Mouse (Mus musculus) layer of hippocampus, adult 11-12 months (tissue): ENCODE measurements around the gene Gkn3.
A peak's percentile ranks its signal among the peaks of the same experiment; 100 is the strongest.

Experiments used
- DNase-seq: peaks from one replicate; pipeline ENCODE4 v3.0.0; 2022; ENCODE audit warnings: low spot score

Gene Gkn3

GRCm38 (mm10) chr6:87388877-87389276 is at the start of gene Gkn3:
Gkn3 (minus strand) TSS chr6:87388935.
- DNase-seq, result no peak

- no peak for DNase-seq
Observed at GRCm38 (mm10) chr6:87436745-87437144, 48.0 kb upstream of the Gkn3 start.

GRCm38 (mm10) chr6:87435791-87436190 is 47.1 kb upstream of the Gkn3 start:
- DNase-seq, result no peak

- DNase-seq, result no peak
Observed at GRCm38 (mm10) chr6:87428487-87429044, 39.8 kb upstream of the Gkn3 start, which contains the start of gene Bmp10. Bmp10 (plus strand) TSS chr6:87428994.

- no peak for DNase-seq
Observed at GRCm38 (mm10) chr6:87427616-87428015, 38.9 kb upstream of the Gkn3 start.

- DNase-seq, result no peak
Observed at GRCm38 (mm10) chr6:87426954-87427353, 38.2 kb upstream of the Gkn3 start.

GRCm38 (mm10) chr6:87424037-87424816 is 35.5 kb upstream of the Gkn3 start:
- no peak for DNase-seq

- DNase-seq, result no peak
Observed at GRCm38 (mm10) chr6:87422304-87422703, 33.6 kb upstream of the Gkn3 start.

GRCm38 (mm10) chr6:87412011-87412410 is 23.3 kb upstream of the Gkn3 start:
- DNase-seq, result no peak

GRCm38 (mm10) chr6:87401456-87401855 is 12.7 kb upstream of the Gkn3 start:
- no peak for DNase-seq

GRCm38 (mm10) chr6:87399886-87400566 is 11.3 kb upstream of the Gkn3 start:
- no peak for DNase-seq

GRCm38 (mm10) chr6:87399137-87399536 is 10.4 kb upstream of the Gkn3 start:
- DNase-seq, result peak; percentile 74

- DNase-seq, result no peak
Observed at GRCm38 (mm10) chr6:87394783-87395182, 6.0 kb upstream of the Gkn3 start.

GRCm38 (mm10) chr6:87393466-87394205 is 4.9 kb upstream of the Gkn3 start:
- DNase-seq, result no peak

GRCm38 (mm10) chr6:87389455-87389989 is 787 bp upstream of the Gkn3 start:
- no peak for DNase-seq

- DNase-seq, result no peak
Observed at GRCm38 (mm10) chr6:87386681-87387080, 2.1 kb downstream of the Gkn3 start.

GRCm38 (mm10) chr6:87386203-87386602 is 2.5 kb downstream of the Gkn3 start:
- DNase-seq, result peak; percentile 70

GRCm38 (mm10) chr6:87384761-87385160 is 4.0 kb downstream of the Gkn3 start:
- no peak for DNase-seq

- DNase-seq, result peak; percentile 39
Observed at GRCm38 (mm10) chr6:87383926-87384691, 4.6 kb downstream of the Gkn3 start.

- DNase-seq, result no peak
Observed at GRCm38 (mm10) chr6:87373057-87373456, 15.7 kb downstream of the Gkn3 start, which contains the start of gene Gkn2. Gkn2 (plus strand) TSS chr6:87373357.

GRCm38 (mm10) chr6:87369223-87369622 is 19.5 kb downstream of the Gkn3 start:
- no peak for DNase-seq
